Mouse (Mus musculus): ENCODE results near the gene Rbp2.

GRCm38 (mm10) chr9:98498717-98499268, 12.9 kb downstream of the Rbp2 start:
- TF ChIP-seq CTCF (IDR thresholded peaks at IDR 0.05; ENCODE audit: extremely low read depth, insufficient read depth, low read length) (no peak), POLR2A (IDR thresholded peaks at IDR 0.05; ENCODE audit: extremely low read depth, insufficient read depth, low read length) (no peak)

Measured in cortical plate, adult 2 months (tissue).